Mouse (Mus musculus): ENCODE measurements around the gene Gnai3. TPM values are rescaled to one million over a fixed set of nuclear protein-coding genes. Genes with fewer than 3 reads are reported as not detected.

Gnai3 gene
- polyA plus RNA-seq, 1 experiment: 27.0 TPM

- H3K4me1 ChIP-seq (ENCODE audit: control insufficient read depth, insufficient read depth, low read length): peaks cover 1% of the 10 kb centered on the region; the same call in 1 of the 2 replicates
- H3K27ac ChIP-seq (ENCODE audit: insufficient read depth, low read length): no peak overlapping the region
- TF ChIP-seq CTCF (IDR thresholded peaks at IDR 0.05; ENCODE audit: extremely low read depth, insufficient read depth, low read length) (no peak), POLR2A (IDR thresholded peaks at IDR 0.05; ENCODE audit: extremely low read depth, insufficient read depth, low read length) (no peak)
- no peak overlapping the region for H3K4me3 ChIP-seq (ENCODE audit: insufficient read depth, low read length)
Measured at GRCm38 (mm10) chr3:108097656-108098055, 48.3 kb downstream of the Gnai3 start.

- Histone ChIP-seq H3K4me1 (ENCODE audit: control insufficient read depth, insufficient read depth, low read length) (no peaks in the 10 kb centered on the region), H3K4me3 (ENCODE audit: insufficient read depth, low read length) (no peak overlapping the region), H3K27ac (ENCODE audit: insufficient read depth, low read length) (no peak overlapping the region)
- TF ChIP-seq POLR2A (IDR thresholded peaks at IDR 0.05; ENCODE audit: extremely low read depth, insufficient read depth, low read length): no peak
Measured at GRCm38 (mm10) chr3:108096726-108097125, 49.2 kb downstream of the Gnai3 start.

GRCm38 (mm10) chr3:108096226-108096625 is 49.7 kb downstream of the Gnai3 start:
- H3K4me1 ChIP-seq (ENCODE audit: control insufficient read depth, insufficient read depth, low read length): no peaks in the 10 kb centered on the region
- no peak overlapping the region for H3K4me3 ChIP-seq (ENCODE audit: insufficient read depth, low read length)
- TF ChIP-seq CTCF (IDR thresholded peaks at IDR 0.05; ENCODE audit: extremely low read depth, insufficient read depth, low read length) (no peak), POLR2A (IDR thresholded peaks at IDR 0.05; ENCODE audit: extremely low read depth, insufficient read depth, low read length) (no peak)
- H3K27ac ChIP-seq (ENCODE audit: insufficient read depth, low read length): no peak overlapping the region

- no peak overlapping the region for H3K27ac ChIP-seq (ENCODE audit: insufficient read depth, low read length)
- no peaks in the 10 kb centered on the region for H3K4me1 ChIP-seq (ENCODE audit: control insufficient read depth, insufficient read depth, low read length)
- H3K4me3 ChIP-seq (ENCODE audit: insufficient read depth, low read length): no peak overlapping the region
- TF ChIP-seq CTCF (IDR thresholded peaks at IDR 0.05; ENCODE audit: extremely low read depth, insufficient read depth, low read length): no peak
- no peak for TF ChIP-seq POLR2A (IDR thresholded peaks at IDR 0.05; ENCODE audit: extremely low read depth, insufficient read depth, low read length)
Measured at GRCm38 (mm10) chr3:108094976-108095760, 50.8 kb downstream of the Gnai3 start.

GRCm38 (mm10) chr3:108094146-108094545 is 51.8 kb downstream of the Gnai3 start:
- Histone ChIP-seq H3K4me3 (ENCODE audit: insufficient read depth, low read length) (no peak overlapping the region), H3K27ac (ENCODE audit: insufficient read depth, low read length) (no peak overlapping the region), H3K4me1 (ENCODE audit: control insufficient read depth, insufficient read depth, low read length) (peaks cover 2% of the 10 kb centered on the region; the same call in 1 of the 2 replicates)
- TF ChIP-seq POLR2A (IDR thresholded peaks at IDR 0.05; ENCODE audit: extremely low read depth, insufficient read depth, low read length) (no peak), CTCF (IDR thresholded peaks at IDR 0.05; ENCODE audit: extremely low read depth, insufficient read depth, low read length) (no peak)

- H3K4me3 ChIP-seq (ENCODE audit: insufficient read depth, low read length): no peak overlapping the region
- TF ChIP-seq CTCF (IDR thresholded peaks at IDR 0.05; ENCODE audit: extremely low read depth, insufficient read depth, low read length): no peak
- TF ChIP-seq POLR2A (IDR thresholded peaks at IDR 0.05; ENCODE audit: extremely low read depth, insufficient read depth, low read length): no peak
- peaks cover 7% of the 10 kb centered on the region; the same call in 1 of the 2 replicates for H3K4me1 ChIP-seq (ENCODE audit: control insufficient read depth, insufficient read depth, low read length)
- H3K27ac ChIP-seq (ENCODE audit: insufficient read depth, low read length): no peak overlapping the region
Measured at GRCm38 (mm10) chr3:108093306-108093705, 52.6 kb downstream of the Gnai3 start.

- peaks cover 7% of the 10 kb centered on the region; the same call in 1 of the 2 replicates for H3K4me1 ChIP-seq (ENCODE audit: control insufficient read depth, insufficient read depth, low read length)
- H3K4me3 ChIP-seq (ENCODE audit: insufficient read depth, low read length): no peak within 1 kb of the TSS
- TF ChIP-seq CTCF (IDR thresholded peaks at IDR 0.05; ENCODE audit: extremely low read depth, insufficient read depth, low read length) (no peak), POLR2A (IDR thresholded peaks at IDR 0.05; ENCODE audit: extremely low read depth, insufficient read depth, low read length) (no peak)
- H3K27ac ChIP-seq (ENCODE audit: insufficient read depth, low read length): no peak within 1 kb of the TSS
Measured at GRCm38 (mm10) chr3:108092536-108093115, 53.3 kb downstream of the Gnai3 start, which contains the start of gene Gnat2. Gene Gnat2, plus strand, starts transcription at chr3:108092789.

- no peak for TF ChIP-seq CTCF (IDR thresholded peaks at IDR 0.05; ENCODE audit: extremely low read depth, insufficient read depth, low read length)
Measured at GRCm38 (mm10) chr3:108092030-108092429, 53.9 kb downstream of the Gnai3 start.

GRCm38 (mm10) chr3:108090561-108090960 is 55.4 kb downstream of the Gnai3 start:
- no peak overlapping the region for H3K4me3 ChIP-seq (ENCODE audit: insufficient read depth, low read length)
- no peak overlapping the region for H3K27ac ChIP-seq (ENCODE audit: insufficient read depth, low read length)
- TF ChIP-seq CTCF (IDR thresholded peaks at IDR 0.05; ENCODE audit: extremely low read depth, insufficient read depth, low read length) (no peak), POLR2A (IDR thresholded peaks at IDR 0.05; ENCODE audit: extremely low read depth, insufficient read depth, low read length) (no peak)

More at GRCm38 (mm10) chr3:108092030-108092429, 53.9 kb downstream of the Gnai3 start:
- Histone ChIP-seq H3K4me1 (ENCODE audit: control insufficient read depth, insufficient read depth, low read length) (peaks cover 7% of the 10 kb centered on the region; the same call in 1 of the 2 replicates), H3K27ac (ENCODE audit: insufficient read depth, low read length) (no peak overlapping the region), H3K4me3 (ENCODE audit: insufficient read depth, low read length) (no peak overlapping the region)

GRCm38 (mm10) chr3:108089916-108090315 is 56.0 kb downstream of the Gnai3 start:
- H3K4me3 ChIP-seq (ENCODE audit: insufficient read depth, low read length): no peak overlapping the region
- no peak for TF ChIP-seq POLR2A (IDR thresholded peaks at IDR 0.05; ENCODE audit: extremely low read depth, insufficient read depth, low read length)
- TF ChIP-seq CTCF (IDR thresholded peaks at IDR 0.05; ENCODE audit: extremely low read depth, insufficient read depth, low read length): no peak
- H3K4me1 ChIP-seq (ENCODE audit: control insufficient read depth, insufficient read depth, low read length): peaks cover 7% of the 10 kb centered on the region; the same call in 1 of the 2 replicates
- H3K27ac ChIP-seq (ENCODE audit: insufficient read depth, low read length): no peak overlapping the region

More at GRCm38 (mm10) chr3:108090561-108090960, 55.4 kb downstream of the Gnai3 start:
- peaks cover 7% of the 10 kb centered on the region; the same call in 1 of the 2 replicates for H3K4me1 ChIP-seq (ENCODE audit: control insufficient read depth, insufficient read depth, low read length)

Measured in cortical plate, adult 2 months (tissue).